Mouse (Mus musculus) layer of hippocampus, adult 18-20 months (tissue): Measurements from ENCODE around the gene Gemin7. TPM values are rescaled to one million over a fixed set of nuclear protein-coding genes. Genes with fewer than 3 reads are reported as not detected.

Experiments
- total RNA-seq, 2 experiments: library from RNA; stranded (reverse); gene quantifications; 2 replicates each; pipeline ENCODE4 v1.2.3; 2021

The Gemin7 gene
- total RNA-seq, 2 experiments from 2014 or later, result 44.4 to 45.6 TPM

Other genes with a start within 250 kb of the Gemin7 start
- gene Ercc1, start 232.8 kb downstream of the Gemin7 start, total RNA-seq, result 10 to 100 TPM; 47.7 to 49.0 TPM
- 10 to 100 TPM; 19.9 to 21.0 TPM for gene Cd3eap, start 218.1 kb downstream of the Gemin7 start, total RNA-seq
- 1 to 10 TPM; 6.3 to 7.8 TPM for gene Ppp1r13l, start 217.8 kb downstream of the Gemin7 start, total RNA-seq
- 10 to 100 TPM; 37.5 to 38.3 TPM for gene Ercc2, start 195.6 kb downstream of the Gemin7 start, total RNA-seq
- gene Klc3, start 173.5 kb downstream of the Gemin7 start, total RNA-seq, result 1 to 10 TPM; 4.5 to 5.5 TPM
- not detected for gene Ckm, start 172.8 kb downstream of the Gemin7 start, total RNA-seq
- 10 to 100 TPM; 88.3 to 92.0 TPM for gene Mark4, start 118.8 kb downstream of the Gemin7 start, total RNA-seq
- gene Exoc3l2, start 114.3 kb downstream of the Gemin7 start, total RNA-seq, result under 1 TPM; 0.38 to 0.59 TPM
- 1 to 10 TPM; 6.1 to 6.3 TPM for gene Bloc1s3, start 69.2 kb downstream of the Gemin7 start, total RNA-seq
- 10 to 100 TPM; 20.7 to 21.5 TPM for gene Trappc6a, start 69.2 kb downstream of the Gemin7 start, total RNA-seq
- under 1 TPM; 0.56 to 0.57 TPM for gene Nkpd1, start 59.8 kb downstream of the Gemin7 start, total RNA-seq
- gene Ppp1r37, start 14.5 kb downstream of the Gemin7 start, total RNA-seq, result 100 to 1,000 TPM; 122 to 129 TPM
- gene Zfp296, start 308 bp downstream of the Gemin7 start, total RNA-seq, result under 1 TPM; 0.74 to 0.89 TPM
- 10 to 100 TPM; 79.5 to 81.8 TPM for gene Clasrp, start 26.9 kb upstream of the Gemin7 start, total RNA-seq
- gene Relb, start 51.8 kb upstream of the Gemin7 start, total RNA-seq, result 1 to 10 TPM; 9.1 to 9.7 TPM
- gene Clptm1, start 87.4 kb upstream of the Gemin7 start, total RNA-seq, result 100 to 1,000 TPM; 133 to 143 TPM
- gene Apoc2, start 100.3 kb upstream of the Gemin7 start, total RNA-seq, result not detected
- gene Gm44805, start 103.8 kb upstream of the Gemin7 start, total RNA-seq, result not detected
- not detected for gene Apoc4, start 103.9 kb upstream of the Gemin7 start, total RNA-seq
- 1 to 10 TPM; 5.8 to 8.7 TPM for gene Apoc1, start 115.1 kb upstream of the Gemin7 start, total RNA-seq
- gene Apoe, start 121.6 kb upstream of the Gemin7 start, total RNA-seq, result 1,000 to 10,000 TPM; 2,690 to 2,764 TPM
- 100 to 1,000 TPM; 110 to 114 TPM for gene Tomm40, start 137.8 kb upstream of the Gemin7 start, total RNA-seq
- 1 to 10 TPM; 5.0 to 5.1 TPM for gene Nectin2, start 172.9 kb upstream of the Gemin7 start, total RNA-seq
- 10 to 100 TPM; 12.4 to 12.9 TPM for gene Bcam, start 193.4 kb upstream of the Gemin7 start, total RNA-seq
- gene Cblc, start 219.2 kb upstream of the Gemin7 start, total RNA-seq, result not detected
- 1 to 10 TPM in 1 of 2 experiments, under 1 TPM in 1; 0.27 to 1.1 TPM for gene Bcl3, start 245.2 kb upstream of the Gemin7 start, total RNA-seq